Mouse (Mus musculus): ENCODE data around the gene Tedc2.

GRCm38 (mm10) chr17:24220435-24221411 lies at the start of gene Tedc2:
- TF ChIP-seq CTCF (IDR thresholded peaks at IDR 0.05; ENCODE audit: extremely low read depth, insufficient read length, insufficient replicate concordance, low read depth, low read length) (no peak), POLR2A (IDR thresholded peaks at IDR 0.05; ENCODE audit: low read depth, low read length) (peak; percentile 29; the same call in 1 of the 2 replicates)
